Mouse (Mus musculus) ES-Bruce4 (cell line): ENCODE measurements around the gene Zfp764. TPM values are rescaled to one million over a fixed set of nuclear protein-coding genes. Genes with fewer than 3 reads are reported as not detected.

Source experiments
- H3K27ac ChIP-seq: 2 replicates; pipeline ENCODE4 v1.5.1; 2012; ENCODE audit warnings: low read length, inconsistent platforms; ENCODE audit not compliant: insufficient read depth
- H3K27me3 ChIP-seq: 2 replicates; pipeline ENCODE4 v1.6.1; 2012; ENCODE audit warnings: mild to moderate bottlenecking, low read length, inconsistent platforms; ENCODE audit not compliant: control insufficient read depth, poor library complexity, insufficient read depth, severe bottlenecking
- H3K36me3 ChIP-seq: 2 replicates; pipeline ENCODE4 v1.6.1; 2012; ENCODE audit warnings: inconsistent platforms, mild to moderate bottlenecking, low read length, moderate library complexity; ENCODE audit not compliant: control insufficient read depth, poor library complexity, insufficient read depth, severe bottlenecking
- H3K4me1 ChIP-seq: one replicate; pipeline ENCODE4 v1.8.1; 2011; ENCODE audit warnings: low read length; ENCODE audit not compliant: control insufficient read depth, insufficient read depth
- H3K4me3 ChIP-seq: 2 replicates; pipeline ENCODE4 v1.5.1; 2011; ENCODE audit warnings: low read depth, mild to moderate bottlenecking, low read length
- H3K9ac ChIP-seq: 2 replicates; pipeline ENCODE4 v1.6.1; 2012; ENCODE audit warnings: low read depth, mild to moderate bottlenecking, inconsistent platforms; ENCODE audit not compliant: poor library complexity, severe bottlenecking
- H3K9me3 ChIP-seq: replicated peaks from 2 replicates; pipeline ENCODE4 v1.6.1; 2012; ENCODE audit warnings: mild to moderate bottlenecking, low read length, inconsistent platforms; ENCODE audit not compliant: control insufficient read depth, poor library complexity, insufficient read depth, severe bottlenecking
- CTCF ChIP-seq: IDR thresholded peaks from one replicate; pipeline ENCODE4 v1.8.1; 2011; ENCODE audit warnings: low read depth, low read length
- EP300 ChIP-seq: IDR thresholded peaks from 2 replicates; pipeline ENCODE4 v1.6.1; 2011; ENCODE audit warnings: low read depth, low read length; ENCODE audit not compliant: insufficient read depth
- POLR2A ChIP-seq: IDR thresholded peaks from one replicate; pipeline ENCODE4 v1.8.1; 2011; ENCODE audit warnings: low read length; ENCODE audit not compliant: insufficient read depth
- polyA plus RNA-seq: library from polyadenylated mRNA; stranded (reverse); fragments of >200 nt; gene quantifications from 2 replicates; pipeline ENCODE4 v1.2.4, GENCODE M21; 2011; ENCODE audit warnings: low read depth; ENCODE audit not compliant: missing spikeins, insufficient read depth, insufficient read length

The Zfp764 gene
- polyA plus RNA-seq, 1 experiment = 1.4 TPM

- H3K27me3 ChIP-seq = no peaks in the 10 kb centered on the region
- no peak overlapping the region for H3K27ac ChIP-seq
- H3K4me1 ChIP-seq = no peaks in the 10 kb centered on the region
- no peak overlapping the region for H3K9ac ChIP-seq
- no peak overlapping the region for H3K4me3 ChIP-seq
- TF ChIP-seq POLR2A (no peak), CTCF (no peak), EP300 (no peak)
- no peaks in the 10 kb centered on the region for H3K36me3 ChIP-seq
- H3K9me3 ChIP-seq = 0 out of 2 replicates have a peak, but pooled peaks cover 3% of the 10 kb centered on the region
Measured at GRCm38 (mm10) chr7:127358472-127358871, 48.1 kb downstream of the Zfp764 start.

GRCm38 (mm10) chr7:127357871-127358270 is 48.8 kb downstream of the Zfp764 start:
- Histone ChIP-seq H3K9me3 (0 out of 2 replicates have a peak, but pooled peaks cover 5% of the 10 kb centered on the region), H3K4me1 (no peaks in the 10 kb centered on the region), H3K27me3 (no peaks in the 10 kb centered on the region), H3K9ac (no peak overlapping the region), H3K4me3 (no peak overlapping the region), H3K36me3 (no peaks in the 10 kb centered on the region), H3K27ac (no peak overlapping the region)
- TF ChIP-seq CTCF = no peak

- H3K36me3 ChIP-seq = no peaks in the 10 kb centered on the region
- 0 out of 2 replicates have a peak, but pooled peaks cover 5% of the 10 kb centered on the region for H3K9me3 ChIP-seq
- H3K27ac ChIP-seq = no peak overlapping the region
- TF ChIP-seq POLR2A (no peak), EP300 (no peak), CTCF (no peak)
- no peaks in the 10 kb centered on the region for H3K27me3 ChIP-seq
- H3K4me1 ChIP-seq = no peaks in the 10 kb centered on the region
- no peak overlapping the region for H3K4me3 ChIP-seq
- no peak overlapping the region for H3K9ac ChIP-seq
Measured at GRCm38 (mm10) chr7:127355796-127356195, 50.8 kb downstream of the Zfp764 start.

Other genes with a start within 250 kb of the Zfp764 start
- gene Cd2bp2, start 210.8 kb downstream of the Zfp764 start, polyA plus RNA-seq = 98.6 and 120 TPM in 2 replicates
- 42.8 and 55.5 TPM in 2 replicates for gene Tbc1d10b, start 198.4 kb downstream of the Zfp764 start, polyA plus RNA-seq
- 278 and 351 TPM in 2 replicates for gene Mylpf, start 197.9 kb downstream of the Zfp764 start, polyA plus RNA-seq
- gene Zfp553, start 173.8 kb downstream of the Zfp764 start, polyA plus RNA-seq = 52.1 and 57.0 TPM in 2 replicates
- gene Sept1, start 173.7 kb downstream of the Zfp764 start, polyA plus RNA-seq = 210 and 229 TPM in 2 replicates
- 8.2 and 8.7 TPM in 2 replicates for gene Zfp771, start 162.5 kb downstream of the Zfp764 start, polyA plus RNA-seq
- gene Dctpp1, start 146.1 kb downstream of the Zfp764 start, polyA plus RNA-seq = 133 and 135 TPM in 2 replicates
- gene Sephs2, start 132.8 kb downstream of the Zfp764 start, polyA plus RNA-seq = 77.5 and 80.3 TPM in 2 replicates
- gene Itgal, start 110.6 kb downstream of the Zfp764 start, polyA plus RNA-seq = 0.55 and 0.81 TPM in 2 replicates
- gene Zfp768, start 61.2 kb downstream of the Zfp764 start, polyA plus RNA-seq = 7.0 and 7.8 TPM in 2 replicates
- 4.2 and 7.5 TPM in 2 replicates for gene Zfp747, start 30.8 kb downstream of the Zfp764 start, polyA plus RNA-seq
- gene 9130019O22Rik, start 19.7 kb downstream of the Zfp764 start, polyA plus RNA-seq = 1.7 and 2.1 TPM in 2 replicates
- gene E430018J23Rik, start 13.2 kb downstream of the Zfp764 start, polyA plus RNA-seq = 2.0 and 6.1 TPM in 2 replicates
- gene Zfp688, start 15.2 kb upstream of the Zfp764 start, polyA plus RNA-seq = 20.3 and 24.9 TPM in 2 replicates
- gene Zfp689, start 42.3 kb upstream of the Zfp764 start, polyA plus RNA-seq = 2.7 and 2.8 TPM in 2 replicates
- gene Prr14, start 52.8 kb upstream of the Zfp764 start, polyA plus RNA-seq = 45.3 and 48.0 TPM in 2 replicates
- gene Fbrs, start 72.4 kb upstream of the Zfp764 start, polyA plus RNA-seq = 21.8 and 25.3 TPM in 2 replicates
- 106 and 114 TPM in 2 replicates for gene Srcap, start 105.2 kb upstream of the Zfp764 start, polyA plus RNA-seq
- gene Gm42715, start 112.8 kb upstream of the Zfp764 start, polyA plus RNA-seq = 13.0 and 13.6 TPM in 2 replicates
- 2.9 and 3.2 TPM in 2 replicates for gene Tmem265, start 154.6 kb upstream of the Zfp764 start, polyA plus RNA-seq
- 38.1 and 44.6 TPM in 2 replicates for gene Phkg2, start 166.5 kb upstream of the Zfp764 start, polyA plus RNA-seq
- 3.3 and 4.7 TPM in 2 replicates for gene Ccdc189, start 181.8 kb upstream of the Zfp764 start, polyA plus RNA-seq
- gene Rnf40, start 181.9 kb upstream of the Zfp764 start, polyA plus RNA-seq = 39.4 and 41.6 TPM in 2 replicates
- 4.9 and 6.0 TPM in 2 replicates for gene Zfp629, start 209.0 kb upstream of the Zfp764 start, polyA plus RNA-seq